In genomic region chr14:39255391-39255790, GRCm38 (mm10) we compare ENCODE assay signal across 24 mouse cellular contexts.
DNase-seq lines count a peak whose midpoint lies in the region; ATAC-seq lines count a peak whose summit lies in the region.
"Had no signal": no experiment of that assay in that cellular context is flagged by ENCODE, and none has a peak within 500 bp of the region (broad histone marks: within the 10 kb centered on the region; RNA-seq: fewer than 3 reads in every experiment).

No protein-coding gene starts in this region.

- H3K27me3 ChIP-seq in midbrain, embryonic 10.5 days (ENCODE audit: low read depth, poor library complexity, severe bottlenecking), result no peaks in the 10 kb centered on the region
- H3K27me3 ChIP-seq: forebrain, embryonic 13.5 days; heart, embryonic 13.5 days; hindbrain, embryonic 12.5 days; hindbrain, embryonic 15.5 days had no signal

- WGBS in midbrain, embryonic 10.5 days, result 86% methylated on average over 1 of the region's 1 CpGs

- no peak overlapping the region for H3K4me3 ChIP-seq in midbrain, embryonic 10.5 days
- H3K4me3 ChIP-seq: forebrain, embryonic 10.5 days; forebrain, embryonic 13.5 days; heart, adult 2 months; heart, embryonic 10.5 days; heart, embryonic 13.5 days; hindbrain, embryonic 12.5 days; hindbrain, embryonic 15.5 days had no signal

- DNase-seq in cerebellum, adult 18-20 months, result peak; percentile 17 to 30
- DNase-seq in cerebellum, adult 9-11 months, result peak; percentile 11
- no peak for DNase-seq in cerebellum, adult 11 months
- DNase-seq in brain, adult 2 months (ENCODE audit: low read depth, low spot score), result peak; percentile 34
- peak; percentile 19 to 31 for DNase-seq in cerebellum, postnatal 36 days
- DNase-seq in midbrain, embryonic 10.5 days (ENCODE audit: low spot score), result no peak
- DNase-seq: adrenal gland, postnatal 10 days; adrenal gland, postnatal 36 days; gastrocnemius, postnatal 10 days; gastrocnemius, postnatal 36 days; heart, adult 2 months; heart, postnatal 14 days; heart, postnatal 4 days; kidney, adult 2 months had no signal

- no peak for ATAC-seq in cerebellum, adult (ENCODE audit: insufficient number of reproducible peaks, low FRiP score, low TSS enrichment)
- ATAC-seq: activated CD4-positive, CD25-positive, alpha-beta regulatory T cell, adult 4 months; forebrain, embryonic 13.5 days; forebrain, embryonic 16.5 days; intestine, postnatal 0 days had no signal

- H3K27ac ChIP-seq in midbrain, embryonic 10.5 days (replicated peaks), result no peak overlapping the region
- H3K27ac ChIP-seq: forebrain, embryonic 10.5 days; forebrain, embryonic 13.5 days; heart, adult 2 months; heart, embryonic 10.5 days; heart, embryonic 13.5 days; hindbrain, embryonic 12.5 days; hindbrain, embryonic 15.5 days had no signal

- H3K4me1 ChIP-seq in midbrain, embryonic 10.5 days, result no peaks in the 10 kb centered on the region
- H3K4me1 ChIP-seq: forebrain, embryonic 10.5 days; forebrain, embryonic 13.5 days; heart, embryonic 10.5 days; heart, embryonic 13.5 days; hindbrain, embryonic 12.5 days; hindbrain, embryonic 15.5 days had no signal

- H3K36me3 ChIP-seq in midbrain, embryonic 10.5 days, result no peaks in the 10 kb centered on the region
- H3K36me3 ChIP-seq: forebrain, embryonic 10.5 days; heart, embryonic 10.5 days; heart, embryonic 13.5 days; hindbrain, embryonic 12.5 days; hindbrain, embryonic 15.5 days had no signal

- H3K9me3 ChIP-seq in midbrain, embryonic 10.5 days (replicated peaks), result no peaks in the 10 kb centered on the region
- H3K9me3 ChIP-seq: forebrain, embryonic 10.5 days; forebrain, embryonic 13.5 days; heart, embryonic 10.5 days; heart, embryonic 13.5 days; hindbrain, embryonic 12.5 days; hindbrain, embryonic 15.5 days had no signal

Comparison
In these comparisons a context has a peak if more than half of its experiments do, and no peak if none do; other contexts are left out.
1. DNase-seq: peak in cerebellum, adult 18-20 months (2 of 2), cerebellum, adult 9-11 months (single experiment), brain, adult 2 months (single experiment) and cerebellum, postnatal 36 days (2 of 2); none in cerebellum, adult 11 months (single experiment) and midbrain, embryonic 10.5 days (single experiment).